Mouse (Mus musculus) forebrain, postnatal 0 days (tissue): ENCODE results near the gene Scarb1. TPM values are rescaled to one million over a fixed set of nuclear protein-coding genes. Genes with fewer than 3 reads are reported as not detected.

Experiments
- ATAC-seq: fragments of 200-750 bp; cut with Nextera tagmentation; 2 replicates; pipeline ENCODE4 v1.8.0; 2017; ENCODE audit warnings: mild to moderate bottlenecking, moderate library complexity
- DNase-seq: peaks from one replicate; pipeline ENCODE4 v3.0.0-alpha.2; 2015
- H3K27ac ChIP-seq: fragments of 300-500 bp; sonication (generic); 2 replicates; pipeline ENCODE4 v1.5.1; 2014; ENCODE audit warnings: low read depth, mild to moderate bottlenecking, antibody characterized with exemption, low read length, moderate library complexity, mixed read lengths
- H3K27me3 ChIP-seq: fragments of 300-500 bp; sonication (generic); 2 replicates; pipeline ENCODE4 v1.6.1; 2014; ENCODE audit warnings: mild to moderate bottlenecking, low read length, mixed read lengths; ENCODE audit not compliant: insufficient read depth
- H3K36me3 ChIP-seq: fragments of 300-500 bp; sonication (generic); 2 replicates; pipeline ENCODE4 v1.6.1; 2014; ENCODE audit warnings: mild to moderate bottlenecking, moderate library complexity; ENCODE audit not compliant: insufficient read depth
- H3K4me1 ChIP-seq: fragments of 300-500 bp; sonication (generic); 2 replicates; pipeline ENCODE4 v1.6.1; 2014; ENCODE audit warnings: antibody characterized with exemption; ENCODE audit not compliant: insufficient read depth
- H3K4me2 ChIP-seq: fragments of 300-500 bp; sonication (generic); 2 replicates; pipeline ENCODE4 v1.6.1; 2014; ENCODE audit warnings: low read depth, mild to moderate bottlenecking, moderate library complexity
- H3K4me3 ChIP-seq: fragments of 300-500 bp; sonication (generic); 2 replicates; pipeline ENCODE4 v1.5.1; 2014; ENCODE audit warnings: low read depth, low read length, mixed read lengths
- H3K9ac ChIP-seq: fragments of 300-500 bp; sonication (generic); 2 replicates; pipeline ENCODE4 v1.6.1; 2014; ENCODE audit warnings: mild to moderate bottlenecking
- H3K9me3 ChIP-seq: fragments of 300-500 bp; sonication (generic); 2 replicates; pipeline ENCODE4 v1.6.1; 2016; ENCODE audit warnings: low read length
- CTCF ChIP-seq: sonication (generic); IDR thresholded peaks from 2 replicates; pipeline ENCODE4 v1.5.1; 2016; ENCODE audit warnings: antibody characterized with exemption, control low read depth, low read depth
- WGBS: fragments of 180-500 bp; shearing (Covaris S2); extraction: QIAGEN DNeasy Blood & Tissue Kit; methylation state at CpG from one replicate; pipeline ENCODE4 v1.1.7; 2014; 5-methylcytosine and 5-hydroxymethylcytosine counted together
- polyA plus RNA-seq: library from polyadenylated mRNA; unstranded; fragments of >200 nt; fragmentation: Nextera tagmentation; extraction: Ambion mirVana; gene quantifications from 2 replicates; pipeline ENCODE4 v1.2.1, GENCODE M21; 2015
- total RNA-seq: library from RNA; depleted of rRNA; stranded (reverse); fragments of >200 nt; gene quantifications from 2 replicates; pipeline ENCODE4 v1.2.3, GENCODE M21; 2014

Scarb1 gene
- total and polyA plus RNA-seq, 2 experiments from 2014 or later: 52.7 to 55.9 TPM

GRCm38 (mm10) chr5:125325285-125325684, 15.6 kb downstream of the Scarb1 start:
- Histone ChIP-seq H3K4me3 (no peak overlapping the region), H3K4me1 (no peaks in the 10 kb centered on the region), H3K36me3 (no peaks in the 10 kb centered on the region), H3K9me3 (no peaks in the 10 kb centered on the region), H3K27ac (no peak overlapping the region), H3K4me2 (no peak overlapping the region), H3K9ac (no peak overlapping the region), H3K27me3 (no peaks in the 10 kb centered on the region)
- ATAC-seq (no peak), DNase-seq (no peak)
- TF ChIP-seq CTCF: no peak
- 75% methylated on average over 4 of the region's 4 CpGs for WGBS

DNA sequence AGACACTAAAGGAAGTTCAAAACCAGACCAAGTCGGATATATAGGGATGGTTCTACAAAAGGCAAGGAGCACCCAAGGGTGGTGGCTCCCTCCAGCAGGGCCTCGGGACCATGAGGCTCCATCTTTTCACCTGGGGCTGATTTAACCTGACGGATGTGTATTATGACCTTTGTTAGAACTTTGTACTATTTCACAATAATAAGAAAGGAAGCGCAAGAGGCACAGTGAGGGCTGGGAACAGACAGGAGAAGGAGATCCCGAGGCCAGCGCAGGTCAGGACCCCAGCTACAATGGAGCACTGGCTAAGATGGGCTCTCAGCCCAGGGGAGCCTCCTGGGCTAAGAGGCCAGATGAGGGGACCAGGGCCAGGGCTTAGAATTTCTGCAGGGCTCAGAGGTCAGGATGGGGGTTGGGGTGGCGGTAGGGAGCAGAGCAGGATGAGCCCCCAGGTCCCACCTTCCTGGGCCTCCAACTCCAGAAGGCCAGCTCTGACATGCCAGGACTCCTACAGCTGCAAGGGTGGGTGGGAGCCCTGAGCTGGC, 16.9 kb downstream of the Scarb1 start:
- TF ChIP-seq CTCF: no peak
- H3K9ac ChIP-seq: no peak overlapping the region
- no peak overlapping the region for H3K4me3 ChIP-seq
- H3K27ac ChIP-seq: no peak overlapping the region
- WGBS: 79% methylated on average over 7 of the region's 7 CpGs
- DNase-seq (no peak), ATAC-seq (no peak)
- H3K4me2 ChIP-seq: no peak overlapping the region
- H3K4me1 ChIP-seq: no peaks in the 10 kb centered on the region
- no peaks in the 10 kb centered on the region for H3K9me3 ChIP-seq
- no peaks in the 10 kb centered on the region for H3K27me3 ChIP-seq
- H3K36me3 ChIP-seq: no peaks in the 10 kb centered on the region

DNA sequence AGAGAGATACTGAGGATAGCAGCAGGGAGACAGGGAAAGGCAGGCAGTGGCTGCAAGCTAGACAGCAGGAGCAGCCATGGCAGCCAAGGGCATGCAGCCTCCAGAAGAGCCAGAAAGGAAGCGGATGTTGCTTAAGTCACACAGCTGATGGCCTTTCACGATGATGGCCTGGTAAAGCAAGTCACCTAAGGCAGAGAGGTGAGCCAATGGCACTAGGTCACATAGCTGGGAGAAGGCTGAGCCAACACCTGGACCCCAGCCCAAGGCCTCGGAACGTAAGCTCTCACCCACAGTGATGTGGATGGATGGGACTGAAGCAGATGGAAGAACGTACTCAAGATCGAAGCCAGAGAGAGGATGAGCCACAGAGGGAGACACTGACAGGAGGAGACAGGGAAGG, 17.8 kb downstream of the Scarb1 start:
- no peak for ATAC-seq
- Histone ChIP-seq H3K4me1 (no peaks in the 10 kb centered on the region), H3K4me2 (no peak overlapping the region), H3K36me3 (no peaks in the 10 kb centered on the region), H3K27me3 (no peaks in the 10 kb centered on the region), H3K9ac (no peak overlapping the region), H3K4me3 (no peak overlapping the region), H3K27ac (no peak overlapping the region), H3K9me3 (no peaks in the 10 kb centered on the region)
- TF ChIP-seq CTCF: no peak
- WGBS: 84% methylated on average over 6 of the region's 6 CpGs
- no peak for DNase-seq

DNA sequence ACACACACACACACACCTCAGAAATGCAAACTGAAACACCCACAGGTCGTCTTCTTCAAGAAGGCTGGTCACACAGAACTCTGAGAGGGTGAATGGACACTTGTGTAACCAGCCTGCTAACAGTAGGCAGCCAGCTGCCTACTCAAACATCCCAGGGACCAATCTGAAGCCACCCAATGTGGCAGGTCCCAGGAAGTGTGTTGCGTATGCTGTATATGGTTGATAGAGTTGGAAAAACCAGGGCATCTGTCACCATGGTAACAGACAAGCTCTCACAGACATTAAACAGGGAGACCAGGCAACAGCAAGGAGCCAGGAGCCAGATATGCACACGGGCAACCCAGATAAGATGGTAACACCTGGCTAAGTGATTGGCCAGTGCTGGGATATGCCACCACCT, 19.1 kb downstream of the Scarb1 start:
- ATAC-seq: peak; percentile 69
- 62% methylated on average over 3 of the region's 3 CpGs for WGBS
- H3K4me2 ChIP-seq: no peak overlapping the region

GRCm38 (mm10) chr5:125319057-125319800, 21.7 kb downstream of the Scarb1 start:
- H3K27ac ChIP-seq: peak overlapping the region; percentile 15; the same call in 1 of the 2 replicates
- TF ChIP-seq CTCF: no peak
- no peaks in the 10 kb centered on the region for H3K36me3 ChIP-seq
- no peaks in the 10 kb centered on the region for H3K9me3 ChIP-seq
- H3K4me3 ChIP-seq: no peak overlapping the region
- WGBS: 60% methylated on average over 16 of the region's 16 CpGs
- H3K9ac ChIP-seq: no peak overlapping the region
- H3K4me1 ChIP-seq: no peaks in the 10 kb centered on the region
- no peaks in the 10 kb centered on the region for H3K27me3 ChIP-seq
- no peak overlapping the region for H3K4me2 ChIP-seq
- peak; percentile 56 for ATAC-seq
- DNase-seq: peak; percentile 66

More for the DNA sequence above, 19.1 kb downstream of the Scarb1 start:
- Histone ChIP-seq H3K27ac (no peak overlapping the region), H3K4me3 (no peak overlapping the region), H3K9me3 (no peaks in the 10 kb centered on the region), H3K9ac (no peak overlapping the region), H3K4me1 (no peaks in the 10 kb centered on the region), H3K27me3 (no peaks in the 10 kb centered on the region), H3K36me3 (no peaks in the 10 kb centered on the region)
- peak; percentile 34 for DNase-seq
- TF ChIP-seq CTCF: no peak

DNA sequence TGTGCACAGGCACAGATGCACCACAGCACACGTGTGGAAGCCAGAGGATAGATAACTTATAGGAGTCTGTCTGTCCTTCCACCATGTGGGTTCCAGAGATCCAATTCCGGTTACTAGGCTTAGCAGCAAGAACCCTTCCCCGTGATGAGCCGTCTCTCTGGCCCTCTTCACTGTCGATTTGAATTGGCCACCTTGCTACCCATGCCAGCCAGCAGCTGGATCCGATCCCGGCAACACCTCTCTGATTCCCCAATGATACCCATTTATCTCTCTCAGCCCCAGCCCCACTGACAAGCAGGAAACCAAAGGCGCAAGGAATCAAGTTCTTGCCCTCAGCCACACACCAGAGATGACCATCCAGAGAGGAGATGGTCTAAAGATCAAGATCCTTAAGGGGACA, 22.9 kb downstream of the Scarb1 start:
- TF ChIP-seq CTCF: no peak
- no peak overlapping the region for H3K27ac ChIP-seq
- DNase-seq (no peak), ATAC-seq (no peak)
- H3K4me3 ChIP-seq: no peak overlapping the region
- WGBS: 93% methylated on average over 8 of the region's 8 CpGs
- no peak overlapping the region for H3K9ac ChIP-seq
- no peaks in the 10 kb centered on the region for H3K9me3 ChIP-seq
- no peaks in the 10 kb centered on the region for H3K4me1 ChIP-seq
- H3K4me2 ChIP-seq: no peak overlapping the region
- H3K36me3 ChIP-seq: no peaks in the 10 kb centered on the region
- H3K27me3 ChIP-seq: no peaks in the 10 kb centered on the region

GRCm38 (mm10) chr5:125317296-125317695, 23.6 kb downstream of the Scarb1 start:
- 89% methylated on average over 7 of the region's 7 CpGs for WGBS
- no peak overlapping the region for H3K4me2 ChIP-seq
- no peak for TF ChIP-seq CTCF
- no peaks in the 10 kb centered on the region for H3K4me1 ChIP-seq
- H3K36me3 ChIP-seq: no peaks in the 10 kb centered on the region
- H3K27ac ChIP-seq: no peak overlapping the region
- H3K9ac ChIP-seq: no peak overlapping the region
- no peaks in the 10 kb centered on the region for H3K27me3 ChIP-seq
- ATAC-seq: no peak
- DNase-seq: no peak
- no peak overlapping the region for H3K4me3 ChIP-seq
- H3K9me3 ChIP-seq: no peaks in the 10 kb centered on the region
